Comparison of ENCODE assay signal across 14 mouse cellular contexts in the genomic region with DNA sequence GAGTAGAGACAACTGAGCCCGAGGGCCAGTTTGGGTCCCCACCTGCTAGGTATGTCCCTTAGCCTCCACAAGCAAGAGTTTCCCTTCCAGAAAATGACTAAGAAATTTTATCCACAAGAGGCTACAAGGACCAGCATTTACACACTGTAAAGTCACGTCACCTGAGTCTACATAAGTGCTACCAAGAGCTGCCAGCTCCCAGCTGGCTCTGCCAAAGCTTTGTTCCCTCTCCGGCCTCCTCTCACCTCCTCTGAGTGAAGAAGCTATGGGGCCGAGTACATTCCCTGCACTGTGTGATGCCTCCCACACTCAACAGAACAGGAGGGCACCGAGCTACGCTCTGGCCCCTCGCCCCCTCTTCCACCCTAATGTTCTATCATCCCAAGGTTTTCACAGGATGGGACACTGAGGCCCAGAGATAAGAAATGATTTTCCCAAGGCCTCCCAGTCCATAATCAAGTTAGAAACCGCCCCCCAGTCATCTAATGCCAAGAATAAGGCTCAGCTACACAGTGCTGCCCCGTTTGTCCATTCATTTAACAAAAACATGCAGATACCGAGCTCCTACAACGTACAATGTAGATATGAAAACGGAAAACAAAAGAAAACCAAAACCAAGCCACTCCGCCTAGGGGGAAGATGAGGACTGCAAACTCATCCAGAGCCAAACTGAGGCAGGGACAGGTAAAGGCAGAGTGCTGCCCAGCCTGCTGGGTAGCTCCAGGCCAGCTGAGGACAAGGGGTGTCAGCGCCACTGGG. TPM values are rescaled to one million over a fixed set of nuclear protein-coding genes. Genes with fewer than 3 reads are reported as not detected.
DNase-seq lines count a peak whose midpoint lies in the region; ATAC-seq and TF ChIP-seq lines count a peak whose summit lies in the region.
"Had no signal": no experiment of that assay in that cellular context is flagged by ENCODE, and none has a peak within 500 bp of the region (broad histone marks: within the 10 kb centered on the region; RNA-seq: fewer than 3 reads in every experiment).

No protein-coding gene starts in this region.

- H3K4me3 ChIP-seq in hindbrain, embryonic 10.5 days, result 0 out of 2 replicates have a peak overlapping the region, but pooled peaks have one; percentile 36
- H3K4me3 ChIP-seq in hindbrain, postnatal 0 days (ENCODE audit: low read length), result no peak overlapping the region
- no peak overlapping the region for H3K4me3 ChIP-seq in heart, postnatal 0 days (ENCODE audit: low read depth, low read length)
- H3K4me3 ChIP-seq: megakaryocyte, embryonic 14.5 days; neural tube, embryonic 12.5 days had no signal

- ATAC-seq in hindbrain, postnatal 0 days, result no peak
- ATAC-seq in heart, postnatal 0 days (ENCODE audit: insufficient read depth, low read depth), result no peak; the same call in 1 of the 2 replicates

- TF ChIP-seq EP300 in heart, postnatal 0 days (IDR thresholded peaks at IDR 0.05; ENCODE audit: low read depth), result no peak

- 76% methylated on average over 14 of the region's 14 CpGs for WGBS in hindbrain, embryonic 10.5 days
- WGBS in hindbrain, postnatal 0 days, result 77% methylated on average over 14 of the region's 14 CpGs
- 38% methylated on average over 14 of the region's 14 CpGs for WGBS in heart, postnatal 0 days

- H3K4me1 ChIP-seq in hindbrain, embryonic 10.5 days (replicated peaks), result peaks cover 74% of the 10 kb centered on the region
- H3K4me1 ChIP-seq in hindbrain, postnatal 0 days (ENCODE audit: insufficient read depth, low read length), result peaks cover 12% of the 10 kb centered on the region
- H3K4me1 ChIP-seq in heart, postnatal 0 days (ENCODE audit: control insufficient read depth, insufficient read depth), result peaks cover 57% of the 10 kb centered on the region

- 0 out of 2 replicates have a peak, but pooled peaks cover 3% of the 10 kb centered on the region for H3K36me3 ChIP-seq in hindbrain, embryonic 10.5 days
- H3K36me3 ChIP-seq in hindbrain, postnatal 0 days (ENCODE audit: insufficient read depth, low read length), result no peaks in the 10 kb centered on the region
- peaks cover 23% of the 10 kb centered on the region for H3K36me3 ChIP-seq in heart, postnatal 0 days (replicated peaks; ENCODE audit: control insufficient read depth, insufficient read depth, low read length)

- no peak overlapping the region for H3K9ac ChIP-seq in hindbrain, postnatal 0 days (replicated peaks; ENCODE audit: low read length)
- H3K9ac ChIP-seq in heart, postnatal 0 days (replicated peaks; ENCODE audit: low read depth, low read length), result peak overlapping the region; percentile 10; the same call in 1 of the 2 replicates
- H3K9ac ChIP-seq: neural tube, embryonic 12.5 days had no signal

- H3K27me3 ChIP-seq in hindbrain, embryonic 10.5 days (ENCODE audit: insufficient read depth, poor library complexity, severe bottlenecking), result peaks cover 14% of the 10 kb centered on the region
- no peaks in the 10 kb centered on the region for H3K27me3 ChIP-seq in hindbrain, postnatal 0 days (ENCODE audit: insufficient read depth, low read length)
- no peaks in the 10 kb centered on the region for H3K27me3 ChIP-seq in heart, postnatal 0 days (ENCODE audit: control insufficient read depth, insufficient read depth, low read length)

- DNase-seq in hindbrain, embryonic 10.5 days (ENCODE audit: low spot score), result no peak
- no peak for DNase-seq in hindbrain, postnatal 0 days (ENCODE audit: low spot score)
- peak; percentile 70 for DNase-seq in ovary, adult 18-20 months (ENCODE audit: low spot score)
- no peak for DNase-seq in ovary, postnatal 14 days (ENCODE audit: low spot score)
- peak; percentile 60 for DNase-seq in heart, postnatal 0 days (ENCODE audit: low spot score)
- peak; percentile 75 for DNase-seq in testis, postnatal 14 days (ENCODE audit: low spot score)
- no peak for DNase-seq in layer of hippocampus, postnatal 36 days
- DNase-seq: adrenal gland, adult 2 months; cerebellum, postnatal 10 days; gastrocnemius, postnatal 10 days; kidney, postnatal 14 days; right cerebral cortex, postnatal 14 days had no signal

- peak overlapping the region; percentile 95 for H3K27ac ChIP-seq in hindbrain, embryonic 10.5 days
- H3K27ac ChIP-seq in hindbrain, postnatal 0 days, result no peak overlapping the region
- H3K27ac ChIP-seq in heart, postnatal 0 days (ENCODE audit: low read depth), result peak overlapping the region; percentile 70

- H3K9me3 ChIP-seq in hindbrain, embryonic 10.5 days, result no peaks in the 10 kb centered on the region
- H3K9me3 ChIP-seq in hindbrain, postnatal 0 days (ENCODE audit: low read length), result no peaks in the 10 kb centered on the region
- H3K9me3 ChIP-seq in heart, postnatal 0 days (replicated peaks; ENCODE audit: control insufficient read depth, low read length), result no peaks in the 10 kb centered on the region
- H3K9me3 ChIP-seq: megakaryocyte, embryonic 14.5 days; neural tube, embryonic 12.5 days had no signal

- no peak overlapping the region for H3K4me2 ChIP-seq in hindbrain, postnatal 0 days (ENCODE audit: low read depth, low read length)
- H3K4me2 ChIP-seq in heart, postnatal 0 days (ENCODE audit: low read depth, low read length), result no peak overlapping the region

- no peak for TF ChIP-seq CTCF in hindbrain, postnatal 0 days (IDR thresholded peaks at IDR 0.05; ENCODE audit: low read depth)
- no peak for TF ChIP-seq CTCF in heart, postnatal 0 days (IDR thresholded peaks at IDR 0.05; ENCODE audit: low read depth)

RNA-seq across cellular contexts. Expression of a gene that starts 9.0 kb away (rescaled TPM):
- polyA plus RNA-seq in hindbrain, embryonic 10.5 days (2016; fragmentation: Nextera tagmentation; extraction: Ambion mirVana), result 32.4 and 33.9 TPM in 2 replicates
- 55.9 and 70.5 TPM in 2 replicates for total RNA-seq in hindbrain, postnatal 0 days (2014; rRNA removed)
- 10.8 and 11.5 TPM in 2 replicates for polyA plus RNA-seq in hindbrain, postnatal 0 days (2015; fragmentation: Nextera tagmentation; extraction: Ambion mirVana)
- 86.1 and 120 TPM in 2 replicates for total RNA-seq in heart, postnatal 0 days (2014; rRNA removed; ENCODE audit: low replicate concordance)
- polyA plus RNA-seq in heart, postnatal 0 days (2015; fragmentation: Nextera tagmentation; extraction: Ambion mirVana), result 29.4 and 32.1 TPM in 2 replicates
- 10 to 100 TPM; 21.3 to 23.7 TPM for total RNA-seq in layer of hippocampus, postnatal 36 days (2021)

RNA-seq across cellular contexts. Expression of a gene that starts 22.2 kb away (rescaled TPM):
- polyA plus RNA-seq in hindbrain, embryonic 10.5 days (2016; fragmentation: Nextera tagmentation; extraction: Ambion mirVana), result 8.3 and 9.7 TPM in 2 replicates
- total RNA-seq in hindbrain, postnatal 0 days (2014; rRNA removed), result 8.7 and 13.3 TPM in 2 replicates
- polyA plus RNA-seq in hindbrain, postnatal 0 days (2015; fragmentation: Nextera tagmentation; extraction: Ambion mirVana), result 7.2 and 7.4 TPM in 2 replicates
- 50.9 and 52.1 TPM in 2 replicates for total RNA-seq in heart, postnatal 0 days (2014; rRNA removed; ENCODE audit: low replicate concordance)
- 21.1 and 25.6 TPM in 2 replicates for polyA plus RNA-seq in heart, postnatal 0 days (2015; fragmentation: Nextera tagmentation; extraction: Ambion mirVana)
- total RNA-seq in layer of hippocampus, postnatal 36 days (2021), result 1 to 10 TPM; 6.1 to 6.4 TPM

RNA-seq across cellular contexts. Expression of a gene that starts 49.6 kb away (rescaled TPM):
- 0.21 and 0.75 TPM in 2 replicates for polyA plus RNA-seq in hindbrain, embryonic 10.5 days (2016; fragmentation: Nextera tagmentation; extraction: Ambion mirVana)
- 8.8 and 9.8 TPM in 2 replicates for total RNA-seq in hindbrain, postnatal 0 days (2014; rRNA removed)
- polyA plus RNA-seq in hindbrain, postnatal 0 days (2015; fragmentation: Nextera tagmentation; extraction: Ambion mirVana), result 5.1 and 6.1 TPM in 2 replicates
- 0.15 and 0.66 TPM in 2 replicates for total RNA-seq in heart, postnatal 0 days (2014; rRNA removed; ENCODE audit: low replicate concordance)
- polyA plus RNA-seq in heart, postnatal 0 days (2015; fragmentation: Nextera tagmentation; extraction: Ambion mirVana), result 0.34 and 0.47 TPM in 2 replicates
- 1 to 10 TPM; 3.0 to 4.2 TPM for total RNA-seq in layer of hippocampus, postnatal 36 days (2021)

RNA-seq across cellular contexts. Expression of a gene that starts 51.1 kb away (rescaled TPM):
- polyA plus RNA-seq in hindbrain, embryonic 10.5 days (2016; fragmentation: Nextera tagmentation; extraction: Ambion mirVana), result 54.5 and 55.3 TPM in 2 replicates
- 63.2 and 90.6 TPM in 2 replicates for total RNA-seq in hindbrain, postnatal 0 days (2014; rRNA removed)
- 41.9 and 43.5 TPM in 2 replicates for polyA plus RNA-seq in hindbrain, postnatal 0 days (2015; fragmentation: Nextera tagmentation; extraction: Ambion mirVana)
- total RNA-seq in heart, postnatal 0 days (2014; rRNA removed; ENCODE audit: low replicate concordance), result 141 and 159 TPM in 2 replicates
- polyA plus RNA-seq in heart, postnatal 0 days (2015; fragmentation: Nextera tagmentation; extraction: Ambion mirVana), result 69.2 and 73.2 TPM in 2 replicates
- 10 to 100 TPM; 51.9 to 58.7 TPM for total RNA-seq in layer of hippocampus, postnatal 36 days (2021)

Comparison
In these comparisons a context has a peak if more than half of its experiments do, and no peak if none do; other contexts are left out.
1. DNase-seq: peak in ovary, adult 18-20 months (single experiment), heart, postnatal 0 days (single experiment) and testis, postnatal 14 days (single experiment); none in hindbrain, embryonic 10.5 days (single experiment), hindbrain, postnatal 0 days (single experiment), ovary, postnatal 14 days (single experiment) and layer of hippocampus, postnatal 36 days (0 of 2).